Mouse (Mus musculus) Patski (cell line): ENCODE data around the gene Kcnq5. TPM values are rescaled to one million over a fixed set of nuclear protein-coding genes. Genes with fewer than 3 reads are reported as not detected.
"Not testable (repeated sequence)": the region's sequence is repeated elsewhere in the genome, so short reads cannot be mapped to it uniquely, and the experiment has no call there.

Experiments
- ATAC-seq: fragments of 100-300 bp; one replicate; pipeline ENCODE4 v1.8.0; 2021
- CTCF ChIA-PET: fragments of 350-600 bp; sonication (Branson Sonifier 250); formaldehyde crosslinking; loops from one replicate; lab custom pipeline; 2022; ENCODE audit warnings: inconsistent platforms; lab: Charles Lee
- POLR2A ChIA-PET: fragments of 350-600 bp; sonication (Branson Sonifier 250); formaldehyde crosslinking; loops from one replicate; lab custom pipeline; 2022; ENCODE audit warnings: antibody characterized with exemption, inconsistent platforms; lab: Charles Lee
- DNase-seq: peaks from one replicate; pipeline ENCODE4 v3.0.0-alpha.2; 2011; ENCODE audit warnings: low read depth, low spot score
- H3K27me3 ChIP-seq: fragments of 371-371 bp; one replicate; pipeline ENCODE4 v1.5.1; 2021
- CTCF ChIP-seq: fragments of 100-300 bp; IDR thresholded peaks from one replicate; pipeline ENCODE4 v1.5.1; 2021
- in situ Hi-C: fragments of 300-500 bp; cut with MboI; formaldehyde crosslinking; loops from 3 replicates; pipeline ENCODE4 v1.11.1; 2018; ENCODE audit warnings: low pct_unique_long_range_greater_than_20kb, mixed read lengths
- polyA plus RNA-seq: library from polyadenylated mRNA; unstranded; gene quantifications from one replicate; pipeline ENCODE4 v1.2.3, GENCODE M21; 2021

Gene Kcnq5
- polyA plus RNA-seq, 1 experiment from 2014 or later, result 0.95 TPM

- POLR2A ChIA-PET, result no interaction called here
- CTCF ChIA-PET, result no interaction called here
Observed at GRCm38 (mm10) chr1:21770494-21770893, 191.2 kb downstream of the Kcnq5 start.

GRCm38 (mm10) chr1:21749297-21749696, 212.4 kb downstream of the Kcnq5 start:
- ATAC-seq (no peak), DNase-seq (no peak)
- in situ Hi-C loops, result no loop called here

More at GRCm38 (mm10) chr1:21770494-21770893, 191.2 kb downstream of the Kcnq5 start:
- no peaks in the 10 kb centered on the region for H3K27me3 ChIP-seq
- no peak for ATAC-seq
- no peak for DNase-seq
- TF ChIP-seq CTCF, result no peak
- in situ Hi-C loops, result no loop called here

GRCm38 (mm10) chr1:21729131-21729530, 232.6 kb downstream of the Kcnq5 start:
- no peak for ATAC-seq
- TF ChIP-seq CTCF, result no peak
- ChIA-PET CTCF (no interaction called here), POLR2A (no interaction called here)
- in situ Hi-C loops, result no loop called here
- H3K27me3 ChIP-seq, result no peaks in the 10 kb centered on the region
- DNase-seq, result no peak

More at GRCm38 (mm10) chr1:21749297-21749696, 212.4 kb downstream of the Kcnq5 start:
- TF ChIP-seq CTCF, result no peak
- ChIA-PET POLR2A (no interaction called here), CTCF (no interaction called here)
- H3K27me3 ChIP-seq, result no peaks in the 10 kb centered on the region

GRCm38 (mm10) chr1:21723231-21723630, 238.5 kb downstream of the Kcnq5 start:
- DNase-seq, in situ Hi-C loops, ATAC-seq, POLR2A ChIA-PET, CTCF ChIA-PET, H3K27me3 ChIP-seq: not testable (repeated sequence)

GRCm38 (mm10) chr1:21721246-21721645, 240.5 kb downstream of the Kcnq5 start:
- H3K27me3 ChIP-seq, result no peaks in the 10 kb centered on the region
- ChIA-PET POLR2A (no interaction called here), CTCF (no interaction called here)
- no peak for TF ChIP-seq CTCF
- DNase-seq, result no peak
- in situ Hi-C loops, result no loop called here
- no peak for ATAC-seq

GRCm38 (mm10) chr1:21714816-21715215, 246.9 kb downstream of the Kcnq5 start:
- ATAC-seq, result no peak
- DNase-seq, result no peak
- in situ Hi-C loops, result no loop called here
- no peaks in the 10 kb centered on the region for H3K27me3 ChIP-seq
- CTCF ChIA-PET, result no interaction called here
- no peak for TF ChIP-seq CTCF
- POLR2A ChIA-PET, result no interaction called here

- DNase-seq (no peak), ATAC-seq (no peak)
- H3K27me3 ChIP-seq, result no peaks in the 10 kb centered on the region
- no peak for TF ChIP-seq CTCF
- POLR2A ChIA-PET, result no interaction called here
- CTCF ChIA-PET, result no interaction called here
- in situ Hi-C loops, result no loop called here
Observed at GRCm38 (mm10) chr1:21712711-21713110, 249.0 kb downstream of the Kcnq5 start.

- POLR2A ChIA-PET, result no interaction called here
Observed at GRCm38 (mm10) chr1:21690458-21690857, 271.3 kb downstream of the Kcnq5 start.

GRCm38 (mm10) chr1:21688918-21689317, 272.8 kb downstream of the Kcnq5 start:
- DNase-seq (no peak), ATAC-seq (no peak)
- in situ Hi-C loops, result no loop called here
- POLR2A ChIA-PET, result no interaction called here
- H3K27me3 ChIP-seq, result no peaks in the 10 kb centered on the region
- CTCF ChIA-PET, result interaction anchor here (1.1 kb wide), 1 partner anchor 9 kb away, joined by 3 read pairs; no protein-coding TSS in a partner anchor
- TF ChIP-seq CTCF, result no peak

More at GRCm38 (mm10) chr1:21690458-21690857, 271.3 kb downstream of the Kcnq5 start:
- no peak for TF ChIP-seq CTCF
- ATAC-seq (no peak), DNase-seq (no peak)
- in situ Hi-C loops, result no loop called here
- CTCF ChIA-PET, result no interaction called here
- H3K27me3 ChIP-seq, result no peaks in the 10 kb centered on the region

- TF ChIP-seq CTCF, result no peak
- DNase-seq (no peak), ATAC-seq (no peak)
- H3K27me3 ChIP-seq, result no peaks in the 10 kb centered on the region
- in situ Hi-C loops, result no loop called here
- ChIA-PET CTCF (no interaction called here), POLR2A (no interaction called here)
Observed at GRCm38 (mm10) chr1:21684444-21684843, 277.3 kb downstream of the Kcnq5 start.

GRCm38 (mm10) chr1:21676805-21677204, 284.9 kb downstream of the Kcnq5 start:
- in situ Hi-C loops, result no loop called here
- DNase-seq, result no peak
- CTCF ChIA-PET, result interaction anchor here (0.7 to 1.3 kb wide), 2 partner anchors 12 to 85 kb away, joined by 3 read pairs; no protein-coding TSS in a partner anchor
- no peak for TF ChIP-seq CTCF
- no peaks in the 10 kb centered on the region for H3K27me3 ChIP-seq
- no peak for ATAC-seq
- POLR2A ChIA-PET, result no interaction called here

GRCm38 (mm10) chr1:21660840-21661239, 300.9 kb downstream of the Kcnq5 start:
- in situ Hi-C loops, result no loop called here
- no peak for DNase-seq
- no peak for TF ChIP-seq CTCF
- no peak for ATAC-seq
- POLR2A ChIA-PET, result no interaction called here
- no peaks in the 10 kb centered on the region for H3K27me3 ChIP-seq
- CTCF ChIA-PET, result no interaction called here
